Mouse (Mus musculus): Measurements from ENCODE around the gene Acox2. TPM values are rescaled to one million over a fixed set of nuclear protein-coding genes. Genes with fewer than 3 reads are reported as not detected.

Gene Acox2
- total and polyA plus RNA-seq, 2 experiments from 2014 or later, result 0.14 to 0.59 TPM

DNA sequence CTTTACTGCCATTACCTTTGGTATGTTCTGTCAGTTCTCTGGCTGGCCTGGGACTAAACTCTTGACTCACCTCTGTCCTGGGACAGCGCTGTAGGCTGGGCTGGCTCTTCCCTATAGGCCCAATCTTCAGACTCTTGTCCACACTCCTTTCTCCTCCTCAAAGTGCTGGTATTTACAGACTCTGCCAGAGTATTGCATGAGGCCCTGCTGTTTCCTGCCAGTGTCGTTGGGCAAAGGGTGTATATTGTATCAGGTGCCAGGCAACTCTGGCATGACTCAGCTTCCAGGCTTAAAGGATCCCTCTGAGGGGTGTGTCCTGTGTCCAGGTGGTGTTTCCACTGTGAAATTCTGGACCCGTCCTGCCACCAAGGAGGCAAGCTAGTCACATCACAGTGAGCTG is 401 bp downstream of the Acox2 start:
- no peak overlapping the region for H3K4me3 ChIP-seq (ENCODE audit: low read depth, low read length)

DNA sequence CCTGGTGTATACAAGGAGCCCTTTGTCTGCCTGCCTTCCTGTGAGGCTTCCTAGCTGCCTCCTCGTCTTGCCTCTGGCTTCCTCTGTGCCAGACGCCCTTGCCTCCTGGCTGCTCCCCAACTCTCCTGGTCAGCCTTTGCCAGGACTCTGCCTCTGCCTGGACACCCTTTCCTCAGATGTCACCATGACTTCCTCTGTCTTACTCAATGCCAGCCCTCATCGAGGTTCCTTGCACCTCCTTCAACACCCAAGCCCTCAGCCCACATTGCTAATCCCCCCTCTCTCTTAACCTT is 872 bp downstream of the Acox2 start:
- no peaks in the 10 kb centered on the region for H3K36me3 ChIP-seq (ENCODE audit: insufficient read depth)
- no peak overlapping the region for H3K4me3 ChIP-seq (ENCODE audit: low read depth, low read length)
- H3K27ac ChIP-seq (ENCODE audit: low read depth, low read length), result no peak overlapping the region
- no peaks in the 10 kb centered on the region for H3K27me3 ChIP-seq (ENCODE audit: insufficient read depth, low read length)
- H3K9me3 ChIP-seq (ENCODE audit: low read length), result no peaks in the 10 kb centered on the region
- WGBS, result 25% methylated on average over 3 of the region's 3 CpGs
- no peaks in the 10 kb centered on the region for H3K4me1 ChIP-seq (ENCODE audit: insufficient read depth)
- peak; percentile 55 for ATAC-seq
- H3K4me2 ChIP-seq (ENCODE audit: low read depth), result no peak overlapping the region
- H3K9ac ChIP-seq, result no peak overlapping the region
- no peak for TF ChIP-seq CTCF (IDR thresholded peaks at IDR 0.05; ENCODE audit: low read depth)
- DNase-seq, result no peak

More for the DNA sequence above, 401 bp downstream of the Acox2 start:
- no peak for ATAC-seq
- TF ChIP-seq CTCF (IDR thresholded peaks at IDR 0.05; ENCODE audit: low read depth), result no peak
- Histone ChIP-seq H3K9me3 (ENCODE audit: low read length) (no peaks in the 10 kb centered on the region), H3K27ac (ENCODE audit: low read depth, low read length) (no peak overlapping the region), H3K36me3 (ENCODE audit: insufficient read depth) (no peaks in the 10 kb centered on the region), H3K4me1 (ENCODE audit: insufficient read depth) (no peaks in the 10 kb centered on the region), H3K27me3 (ENCODE audit: insufficient read depth, low read length) (no peaks in the 10 kb centered on the region), H3K4me2 (ENCODE audit: low read depth) (no peak overlapping the region), H3K9ac (no peak overlapping the region)
- 72% methylated on average over 3 of the region's 3 CpGs for WGBS
- no peak for DNase-seq

DNA sequence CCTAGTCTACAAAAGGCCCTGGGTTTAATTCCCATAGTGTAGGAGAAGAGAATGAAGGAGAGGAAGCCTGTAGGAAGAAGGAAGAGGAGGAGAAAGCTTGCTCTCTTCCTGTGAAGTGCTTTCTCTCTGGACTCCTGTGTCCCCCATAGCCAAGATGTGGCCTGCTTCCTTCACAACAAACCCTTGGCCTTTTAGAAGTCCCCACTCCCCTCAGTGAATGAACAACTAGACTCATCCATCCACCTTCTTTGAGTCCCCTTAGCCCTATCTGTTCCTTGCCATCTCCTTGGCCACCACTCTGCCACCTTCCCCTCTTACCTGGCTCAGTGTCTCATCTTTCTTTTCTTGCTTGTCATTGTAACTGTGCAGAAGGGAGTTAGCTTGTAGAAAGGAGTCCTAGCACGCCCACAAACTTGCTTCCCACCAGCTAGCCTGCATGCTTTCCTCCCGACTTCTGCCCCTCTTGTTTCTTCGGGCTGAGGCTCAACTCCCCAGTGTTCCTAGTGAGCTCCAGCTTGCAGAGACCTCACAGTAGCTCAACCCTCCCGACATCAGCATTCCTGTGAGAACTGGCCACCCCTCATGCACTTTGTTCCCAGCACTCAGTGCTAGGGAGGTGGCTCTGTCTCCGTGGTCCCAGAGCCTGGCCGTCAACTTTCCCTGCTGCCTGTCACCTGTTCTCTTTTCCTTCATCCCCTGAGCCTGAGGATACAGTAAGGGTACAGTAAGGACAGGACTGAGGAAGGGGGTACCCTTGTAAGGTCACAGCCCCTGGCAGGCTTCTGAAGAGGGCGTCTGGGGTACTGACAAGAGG is 1.4 kb downstream of the Acox2 start:
- ATAC-seq, result no peak
- 51% methylated on average over 7 of the region's 7 CpGs for WGBS
- no peak for DNase-seq

DNA sequence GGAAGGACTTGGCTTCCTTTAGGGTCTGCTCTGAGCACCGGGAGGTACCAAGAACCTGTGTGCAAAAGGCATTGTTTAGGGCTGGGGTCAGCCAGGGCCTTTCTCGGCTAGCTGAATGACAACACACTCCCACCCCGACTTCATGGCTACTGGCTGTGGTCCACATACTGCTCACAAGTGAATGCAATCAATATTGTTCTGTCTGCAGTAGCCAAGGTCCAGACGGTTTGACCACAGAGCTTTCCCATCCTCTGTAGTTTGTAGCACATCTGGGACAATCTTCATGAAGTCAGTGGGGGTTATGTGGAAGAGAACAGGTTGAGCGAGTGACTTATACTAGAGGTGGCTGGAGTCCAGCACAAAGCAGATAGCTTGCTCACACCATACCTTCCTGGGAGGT is 2.3 kb downstream of the Acox2 start:
- DNase-seq (no peak), ATAC-seq (no peak)
- Histone ChIP-seq H3K4me2 (ENCODE audit: low read depth) (no peak overlapping the region), H3K27ac (ENCODE audit: low read depth, low read length) (no peak overlapping the region), H3K27me3 (ENCODE audit: insufficient read depth, low read length) (no peaks in the 10 kb centered on the region), H3K9me3 (ENCODE audit: low read length) (no peaks in the 10 kb centered on the region), H3K9ac (no peak overlapping the region), H3K36me3 (ENCODE audit: insufficient read depth) (no peaks in the 10 kb centered on the region), H3K4me3 (ENCODE audit: low read depth, low read length) (no peak overlapping the region), H3K4me1 (ENCODE audit: insufficient read depth) (no peaks in the 10 kb centered on the region)
- 77% methylated on average over 5 of the region's 5 CpGs for WGBS
- TF ChIP-seq CTCF (IDR thresholded peaks at IDR 0.05; ENCODE audit: low read depth), result no peak

More for the DNA sequence above, 1.4 kb downstream of the Acox2 start:
- Histone ChIP-seq H3K4me2 (ENCODE audit: low read depth) (no peak overlapping the region), H3K9ac (no peak overlapping the region), H3K27ac (ENCODE audit: low read depth, low read length) (no peak overlapping the region), H3K4me1 (ENCODE audit: insufficient read depth) (no peaks in the 10 kb centered on the region), H3K36me3 (ENCODE audit: insufficient read depth) (no peaks in the 10 kb centered on the region), H3K4me3 (ENCODE audit: low read depth, low read length) (no peak overlapping the region), H3K27me3 (ENCODE audit: insufficient read depth, low read length) (no peaks in the 10 kb centered on the region), H3K9me3 (ENCODE audit: low read length) (no peaks in the 10 kb centered on the region)
- no peak for TF ChIP-seq CTCF (IDR thresholded peaks at IDR 0.05; ENCODE audit: low read depth)

DNA sequence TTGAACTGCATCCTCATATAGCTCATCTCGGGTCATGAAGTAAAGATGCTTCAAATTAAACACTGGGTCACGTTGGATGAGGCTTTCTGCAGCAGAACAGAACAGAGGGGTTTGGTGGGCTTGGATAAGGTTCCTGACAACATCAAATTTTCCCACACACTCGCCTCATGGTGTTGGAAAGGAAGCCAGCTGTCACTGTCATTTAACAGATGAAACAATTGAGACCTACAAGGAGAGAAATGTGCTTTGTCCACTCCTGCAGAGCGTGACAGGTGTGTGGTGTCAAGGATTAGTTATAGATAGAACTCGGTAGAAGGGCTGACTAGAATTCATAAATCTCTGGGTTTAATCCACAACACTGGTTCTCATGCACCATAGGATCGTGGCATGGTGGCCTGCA is 3.1 kb downstream of the Acox2 start:
- TF ChIP-seq CTCF (IDR thresholded peaks at IDR 0.05; ENCODE audit: low read depth), result no peak
- WGBS, result 74% methylated on average over 6 of the region's 6 CpGs
- ATAC-seq, result no peak
- Histone ChIP-seq H3K4me3 (ENCODE audit: low read depth, low read length) (no peak overlapping the region), H3K27me3 (ENCODE audit: insufficient read depth, low read length) (no peaks in the 10 kb centered on the region), H3K9me3 (ENCODE audit: low read length) (no peaks in the 10 kb centered on the region), H3K4me1 (ENCODE audit: insufficient read depth) (no peaks in the 10 kb centered on the region), H3K4me2 (ENCODE audit: low read depth) (no peak overlapping the region), H3K36me3 (ENCODE audit: insufficient read depth) (no peaks in the 10 kb centered on the region), H3K9ac (no peak overlapping the region), H3K27ac (ENCODE audit: low read depth, low read length) (no peak overlapping the region)
- DNase-seq, result no peak

DNA sequence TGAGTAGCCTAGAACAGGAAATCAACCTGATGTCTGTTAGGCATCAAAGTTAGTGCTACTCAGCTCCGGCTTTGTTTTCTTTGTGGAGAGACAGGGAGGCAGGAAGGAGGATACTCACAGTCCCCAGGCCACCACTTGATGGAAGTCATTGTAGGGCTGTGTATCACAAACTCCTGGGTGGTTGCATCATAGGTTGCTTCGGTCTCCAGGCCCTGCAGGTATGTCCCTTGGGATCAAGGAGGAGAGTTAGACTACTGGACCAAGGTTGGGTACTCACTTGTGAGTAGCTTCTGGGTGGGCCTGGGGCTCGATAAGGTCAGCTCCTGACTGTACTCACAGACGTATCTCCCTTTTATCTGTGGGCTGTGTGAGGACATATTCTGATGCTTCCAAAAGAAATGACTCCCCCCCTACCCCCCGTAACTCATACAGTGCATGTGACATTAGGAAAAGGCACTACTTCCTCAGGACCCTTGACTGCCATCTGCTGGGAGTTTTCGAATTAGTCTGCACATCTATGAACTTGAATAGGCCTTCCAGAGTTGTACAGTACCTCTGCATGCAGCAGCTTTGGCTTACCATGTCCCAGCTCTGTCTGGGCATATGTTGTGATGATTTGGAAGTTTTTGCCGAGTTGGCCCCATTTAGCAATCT is 4.0 kb downstream of the Acox2 start:
- Histone ChIP-seq H3K4me3 (ENCODE audit: low read depth, low read length) (no peak overlapping the region), H3K9me3 (ENCODE audit: low read length) (no peaks in the 10 kb centered on the region), H3K4me2 (ENCODE audit: low read depth) (no peak overlapping the region), H3K27ac (ENCODE audit: low read depth, low read length) (no peak overlapping the region), H3K27me3 (ENCODE audit: insufficient read depth, low read length) (no peaks in the 10 kb centered on the region), H3K4me1 (ENCODE audit: insufficient read depth) (no peaks in the 10 kb centered on the region), H3K36me3 (ENCODE audit: insufficient read depth) (no peaks in the 10 kb centered on the region), H3K9ac (no peak overlapping the region)
- DNase-seq, result peak; percentile 73
- ATAC-seq, result peak; percentile 85
- 69% methylated on average over 7 of the region's 7 CpGs for WGBS
- TF ChIP-seq CTCF (IDR thresholded peaks at IDR 0.05; ENCODE audit: low read depth), result peak; percentile 78

DNA sequence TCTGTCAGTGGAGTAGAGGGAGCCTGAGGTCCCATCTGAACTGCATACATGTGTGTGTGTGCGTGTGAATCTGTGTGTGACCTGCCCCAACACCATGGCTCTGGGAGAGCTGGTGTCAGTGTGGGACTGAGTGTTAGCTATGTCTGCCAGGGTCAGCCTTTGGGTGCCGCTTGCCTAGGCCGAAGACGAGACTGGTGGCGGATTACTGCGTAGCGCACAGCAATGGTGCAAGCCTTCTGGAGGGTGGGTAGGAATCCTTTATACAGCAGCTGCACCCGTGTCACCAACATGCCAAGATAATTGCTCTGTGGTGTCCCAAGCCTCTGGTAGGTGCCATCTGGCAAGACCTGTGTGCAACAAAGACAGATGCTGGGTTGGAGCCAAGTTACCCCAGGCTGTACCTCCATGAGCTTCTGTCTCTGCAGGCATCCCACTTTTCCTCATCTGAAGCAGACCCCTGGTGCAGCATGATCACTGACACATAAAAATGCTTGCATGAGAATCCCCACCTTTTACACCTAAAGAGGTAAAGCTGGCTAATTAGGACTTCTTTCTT is 7.7 kb downstream of the Acox2 start:
- WGBS, result 86% methylated on average over 8 of the region's 8 CpGs
- no peak overlapping the region for H3K9ac ChIP-seq
- TF ChIP-seq CTCF (IDR thresholded peaks at IDR 0.05; ENCODE audit: low read depth), result no peak
- no peak overlapping the region for H3K4me3 ChIP-seq (ENCODE audit: low read depth, low read length)
- no peaks in the 10 kb centered on the region for H3K27me3 ChIP-seq (ENCODE audit: insufficient read depth, low read length)
- no peaks in the 10 kb centered on the region for H3K36me3 ChIP-seq (ENCODE audit: insufficient read depth)
- no peak for ATAC-seq
- H3K9me3 ChIP-seq (ENCODE audit: low read length), result no peaks in the 10 kb centered on the region
- no peak overlapping the region for H3K27ac ChIP-seq (ENCODE audit: low read depth, low read length)
- H3K4me1 ChIP-seq (ENCODE audit: insufficient read depth), result no peaks in the 10 kb centered on the region
- DNase-seq, result no peak
- no peak overlapping the region for H3K4me2 ChIP-seq (ENCODE audit: low read depth)

Measured in forebrain, postnatal 0 days (tissue).